Comparison of ENCODE assay signal across 1 mouse cellular context in the genomic region with DNA sequence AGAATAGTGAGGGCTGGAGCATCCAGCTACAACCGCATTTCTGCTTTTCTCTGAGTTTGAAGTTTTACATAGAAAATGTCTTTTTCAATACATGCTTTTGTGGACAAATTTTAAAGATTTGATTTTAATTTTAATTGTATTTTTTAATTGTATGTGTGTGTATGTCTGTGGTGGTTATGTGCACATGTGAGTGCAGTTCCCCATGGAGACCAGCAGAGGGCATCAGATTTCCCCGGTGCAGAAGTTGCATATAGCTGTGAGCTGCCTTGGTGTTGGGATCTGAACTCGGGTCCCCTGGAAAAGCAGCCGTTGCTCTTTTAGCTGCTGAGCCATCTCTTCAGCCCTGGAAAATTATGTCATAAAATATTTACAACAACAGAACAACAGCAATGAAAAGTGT.
TF ChIP-seq lines count a peak whose summit lies in the region.

No protein-coding gene starts in this region.

TF ChIP-seq in MEL, 35 proteins besides CTCF, POLR2A, EP300 and RAD21:
- TF ChIP-seq SMC3 (IDR thresholded peaks at IDR 0.05; ENCODE audit: low read depth, low read length) (0 out of 2 replicates have a peak, but pooled peaks have one; percentile 3), RCOR1 (IDR thresholded peaks at IDR 0.05; ENCODE audit: low read depth, low read length) (no peak)
TF ChIP-seq in MEL: peak in this region for 1.
